Mouse (Mus musculus) kidney, adult 2 months (tissue): ENCODE data around the gene Upf2. TPM values are rescaled to one million over a fixed set of nuclear protein-coding genes. Genes with fewer than 3 reads are reported as not detected.

Source experiments
- DNase-seq: peaks from one replicate; pipeline ENCODE4 v3.0.0; 2021
- H3K27ac ChIP-seq: fragments of 200-500 bp; 2 replicates; pipeline ENCODE4 v1.5.1; 2012; ENCODE audit warnings: low read depth, low read length, control low read depth, inconsistent platforms; ENCODE audit not compliant: insufficient read depth
- H3K27me3 ChIP-seq: fragments of 200-500 bp; replicated peaks from 2 replicates; pipeline ENCODE4 v1.6.1; 2012; ENCODE audit warnings: mild to moderate bottlenecking, moderate library complexity, low read length, inconsistent platforms; ENCODE audit not compliant: control insufficient read depth, insufficient read depth
- H3K36me3 ChIP-seq: fragments of 200-500 bp; 2 replicates; pipeline ENCODE4 v1.6.1; 2012; ENCODE audit warnings: mild to moderate bottlenecking, moderate library complexity, low read length, inconsistent platforms; ENCODE audit not compliant: control insufficient read depth, insufficient read depth
- H3K4me1 ChIP-seq: fragments of 200-500 bp; 2 replicates; pipeline ENCODE4 v1.6.1; 2011; ENCODE audit warnings: low read length; ENCODE audit not compliant: control insufficient read depth, insufficient read depth
- H3K4me3 ChIP-seq: fragments of 200-500 bp; 2 replicates; pipeline ENCODE4 v1.5.1; 2011; ENCODE audit warnings: mild to moderate bottlenecking, low read depth, low read length, control low read depth; ENCODE audit not compliant: insufficient read depth
- CTCF ChIP-seq: fragments of 200-500 bp; conservative IDR thresholded peaks from 2 replicates; pipeline ENCODE4 v1.5.1; 2011; ENCODE audit warnings: low read depth, mild to moderate bottlenecking, control low read depth, low read length, moderate library complexity, mixed read lengths; ENCODE audit not compliant: insufficient read depth, insufficient read length
- POLR2A ChIP-seq: fragments of 200-500 bp; IDR thresholded peaks from one replicate; pipeline ENCODE4 v1.6.1; 2011; ENCODE audit warnings: low read depth, low read length, control low read depth
- WGBS: fragments of 180-500 bp; shearing (Covaris S2); methylation state at CpG from one replicate; pipeline ENCODE4 v1.1.7; 2018; 5-methylcytosine and 5-hydroxymethylcytosine counted together
- polyA plus RNA-seq: library from polyadenylated mRNA; depleted of rRNA; stranded (reverse); fragments of >200 nt; gene quantifications from 2 replicates; pipeline ENCODE4 v1.2.3, GENCODE M21; 2012

The Upf2 gene
- polyA plus RNA-seq, 1 experiment = 4.3 TPM

GRCm38 (mm10) chr2:6049018-6049417, 97.7 kb downstream of the Upf2 start:
- DNase-seq = no peak
- Histone ChIP-seq H3K36me3 (peaks cover 20% of the 10 kb centered on the region), H3K4me3 (no peak overlapping the region), H3K4me1 (no peaks in the 10 kb centered on the region), H3K27ac (no peak overlapping the region), H3K27me3 (no peaks in the 10 kb centered on the region)
- TF ChIP-seq POLR2A (no peak), CTCF (no peak)
- 94% methylated on average over 3 of the region's 3 CpGs for WGBS

- DNase-seq = no peak
- Histone ChIP-seq H3K27ac (no peak overlapping the region), H3K27me3 (no peaks in the 10 kb centered on the region), H3K4me3 (no peak overlapping the region), H3K36me3 (peaks cover 16% of the 10 kb centered on the region), H3K4me1 (no peaks in the 10 kb centered on the region)
- WGBS = 95% methylated on average over 11 of the region's 11 CpGs
- TF ChIP-seq POLR2A (no peak), CTCF (no peak)
These were observed 104.2 kb downstream of the Upf2 start for GRCm38 (mm10) chr2:6055466-6055865.

DNA sequence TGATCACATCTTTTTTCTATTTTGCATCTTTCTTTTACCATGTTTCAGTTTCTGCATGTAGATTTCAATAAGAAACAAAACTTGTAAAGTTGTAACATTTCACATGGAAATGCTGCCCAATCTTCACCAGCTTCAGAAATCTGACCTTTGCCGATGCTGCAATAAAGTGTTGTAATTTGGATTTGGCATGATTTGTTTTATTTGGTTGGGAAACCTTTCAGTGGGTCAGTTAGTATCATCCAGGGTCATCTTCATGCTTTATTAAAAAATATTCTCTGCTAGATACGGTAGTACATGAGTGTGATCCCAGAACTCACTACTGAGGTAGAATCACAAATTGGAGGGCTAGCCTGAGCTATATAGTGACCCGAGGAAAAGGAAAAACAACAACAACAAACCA, 105.2 kb downstream of the Upf2 start:
- no peaks in the 10 kb centered on the region for H3K4me1 ChIP-seq
- no peak for DNase-seq
- H3K4me3 ChIP-seq = no peak overlapping the region
- H3K27ac ChIP-seq = no peak overlapping the region
- no peaks in the 10 kb centered on the region for H3K27me3 ChIP-seq
- 95% methylated on average over 3 of the region's 3 CpGs for WGBS
- no peak for TF ChIP-seq CTCF
- TF ChIP-seq POLR2A = no peak
- peaks cover 12% of the 10 kb centered on the region for H3K36me3 ChIP-seq

DNA sequence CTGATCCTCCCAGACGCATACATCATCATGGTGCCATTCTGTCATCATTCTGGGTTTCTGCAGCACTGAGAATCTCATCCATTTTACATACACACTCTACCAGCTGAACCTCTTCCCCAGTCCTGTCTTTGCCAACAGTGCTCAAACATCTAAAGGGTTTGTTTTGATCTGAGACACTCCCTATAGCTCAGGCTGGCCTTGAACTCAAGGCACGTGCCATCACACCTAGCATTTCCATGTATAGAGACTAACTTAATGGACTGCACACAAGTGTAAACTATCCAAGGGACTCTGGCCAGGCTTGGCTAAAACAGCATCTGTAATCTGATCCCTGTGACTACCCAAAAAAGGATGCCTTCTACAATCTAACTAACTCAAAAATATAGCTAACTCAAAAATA, 108.0 kb downstream of the Upf2 start:
- Histone ChIP-seq H3K27me3 (no peaks in the 10 kb centered on the region), H3K4me3 (no peak overlapping the region), H3K27ac (no peak overlapping the region), H3K36me3 (peaks cover 3% of the 10 kb centered on the region; the same call in 1 of the 2 replicates), H3K4me1 (no peaks in the 10 kb centered on the region)
- DNase-seq = no peak
- WGBS = 83% methylated on average over 2 of the region's 2 CpGs
- TF ChIP-seq CTCF = no peak
- no peak for TF ChIP-seq POLR2A

DNA sequence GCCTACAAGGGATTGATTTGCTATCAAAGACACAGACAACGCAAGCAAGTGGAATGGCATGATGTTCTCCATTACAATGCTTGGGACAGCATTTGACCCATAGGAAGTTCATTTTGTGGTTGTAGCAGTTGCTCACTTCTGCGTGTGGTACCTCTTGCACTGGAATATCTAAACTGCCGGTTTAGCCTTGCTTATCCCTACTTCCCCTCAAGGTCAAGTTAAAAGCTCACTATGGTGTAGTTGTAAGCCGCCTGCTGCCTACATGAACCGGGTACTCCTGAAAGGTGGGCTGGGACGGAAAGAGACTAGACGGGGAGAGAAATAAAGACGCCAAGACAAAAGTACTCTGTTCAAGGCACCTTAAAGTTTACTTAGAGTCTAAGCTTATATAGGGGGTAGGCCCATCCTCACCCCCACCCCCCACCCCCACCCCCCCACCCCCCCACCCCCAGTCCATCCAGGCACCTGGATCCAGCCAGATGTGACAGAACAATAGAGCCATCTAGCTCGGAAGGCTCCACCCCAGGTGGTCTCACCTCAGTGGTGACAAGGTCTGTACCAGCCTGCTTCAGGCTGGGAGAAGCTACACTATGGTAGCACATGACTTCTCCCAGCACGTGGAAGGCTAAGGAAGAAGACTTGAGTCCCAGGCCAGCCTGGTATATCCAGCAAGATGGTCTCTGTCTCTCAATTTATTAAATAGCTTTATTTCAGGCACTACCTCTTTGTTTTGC, 109.0 kb downstream of the Upf2 start:
- Histone ChIP-seq H3K27me3 (no peaks in the 10 kb centered on the region), H3K4me1 (no peaks in the 10 kb centered on the region), H3K27ac (no peak overlapping the region), H3K4me3 (no peak overlapping the region), H3K36me3 (no peaks in the 10 kb centered on the region)
- TF ChIP-seq POLR2A (no peak), CTCF (no peak)
- 85% methylated on average over 10 of the region's 10 CpGs for WGBS
- DNase-seq = no peak

GRCm38 (mm10) chr2:6067341-6067740, 116.1 kb downstream of the Upf2 start:
- Histone ChIP-seq H3K27ac (no peak overlapping the region), H3K4me1 (no peaks in the 10 kb centered on the region), H3K27me3 (no peaks in the 10 kb centered on the region), H3K4me3 (no peak overlapping the region), H3K36me3 (no peaks in the 10 kb centered on the region)
- no peak for TF ChIP-seq POLR2A
- TF ChIP-seq CTCF = no peak
- no peak for DNase-seq
- WGBS = 89% methylated on average over 6 of the region's 6 CpGs

- 64% methylated on average over 11 of the region's 11 CpGs for WGBS
- H3K27ac ChIP-seq = no peak overlapping the region
- TF ChIP-seq POLR2A = no peak
- no peak for TF ChIP-seq CTCF
- no peaks in the 10 kb centered on the region for H3K27me3 ChIP-seq
- no peak for DNase-seq
- H3K4me3 ChIP-seq = no peak overlapping the region
- H3K4me1 ChIP-seq = peaks cover 2% of the 10 kb centered on the region; the same call in 1 of the 2 replicates
- H3K36me3 ChIP-seq = no peaks in the 10 kb centered on the region
These were observed 119.7 kb downstream of the Upf2 start for GRCm38 (mm10) chr2:6070925-6071324.
